Mouse (Mus musculus): ENCODE data around the gene Gpc5.

DNA sequence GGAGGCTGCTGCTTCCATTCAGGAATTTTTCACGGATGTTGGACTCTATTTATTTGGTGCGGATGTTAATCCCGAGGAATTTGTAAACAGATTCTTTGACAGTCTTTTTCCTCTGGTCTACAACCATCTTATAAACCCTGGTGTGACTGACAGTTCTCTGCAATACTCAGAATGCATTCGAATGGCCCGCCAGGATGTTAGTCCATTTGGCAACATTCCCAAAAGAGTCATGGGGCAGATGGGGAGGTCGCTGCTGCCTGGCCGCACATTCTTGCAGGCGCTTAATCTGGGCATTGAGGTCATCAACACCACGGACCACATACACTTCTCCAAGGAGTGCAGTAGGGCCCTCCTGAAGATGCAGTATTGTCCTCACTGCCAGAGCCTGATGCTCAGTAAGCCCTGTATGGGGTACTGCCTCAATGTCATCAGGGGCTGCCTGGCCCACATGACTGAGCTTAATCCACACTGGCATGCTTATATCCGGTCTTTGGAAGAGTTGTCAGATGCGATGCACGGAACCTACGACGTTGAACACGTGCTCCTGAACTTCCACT, 277.7 kb downstream of the Gpc5 start:
- TF ChIP-seq POLR2A (IDR thresholded peaks at IDR 0.05; ENCODE audit: insufficient read depth, low read depth, low read length) (no peak), CTCF (IDR thresholded peaks at IDR 0.05; ENCODE audit: insufficient read depth, low read depth, low read length) (no peak)

Data from olfactory bulb, adult 2 months (tissue).